Mouse (Mus musculus): ENCODE measurements around the gene Dcaf1. TPM values are rescaled to one million over a fixed set of nuclear protein-coding genes. Genes with fewer than 3 reads are reported as not detected.

Gene Dcaf1
- polyA plus RNA-seq, 1 experiment from 2014 or later = 5.2 TPM

DNA sequence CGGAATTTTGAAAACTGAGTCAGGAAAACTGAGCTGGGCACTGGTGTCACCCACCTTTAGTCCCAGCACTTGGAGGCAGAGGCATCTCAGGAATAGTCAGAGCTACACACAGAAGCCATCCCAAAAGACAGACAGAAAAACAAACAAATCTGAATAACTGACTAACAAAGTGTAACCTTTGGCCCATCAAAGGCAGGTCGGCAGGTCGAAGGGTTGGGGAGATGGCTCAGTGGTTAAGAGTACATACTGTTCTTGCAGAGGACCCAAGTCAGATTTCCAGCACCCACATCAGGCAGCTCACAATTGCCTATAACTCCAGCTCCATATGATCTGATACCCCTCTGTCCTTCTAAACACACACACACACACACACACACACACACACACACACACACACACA lies 36.5 kb upstream of the Dcaf1 start:
- Histone ChIP-seq H3K4me3 (ENCODE audit: low read depth, low read length) (no peak overlapping the region), H3K27me3 (replicated peaks; ENCODE audit: control insufficient read depth, insufficient read depth, low read length) (no peaks in the 10 kb centered on the region), H3K27ac (ENCODE audit: low read depth, low read length) (peak overlapping the region; percentile 28; the same call in 1 of the 2 replicates), H3K9ac (ENCODE audit: low read depth, low read length) (no peak overlapping the region), H3K36me3 (ENCODE audit: control insufficient read depth, insufficient read depth) (no peaks in the 10 kb centered on the region), H3K9me3 (ENCODE audit: control insufficient read depth) (no peaks in the 10 kb centered on the region), H3K4me1 (replicated peaks; ENCODE audit: control insufficient read depth, insufficient read depth, low read length) (peaks cover 3% of the 10 kb centered on the region; the same call in 1 of the 2 replicates), H3K4me2 (replicated peaks; ENCODE audit: low read depth) (peak overlapping the region; percentile 43; the same call in 1 of the 2 replicates)
- TF ChIP-seq CTCF (IDR thresholded peaks at IDR 0.05; ENCODE audit: low read depth) = no peak
- 49% methylated on average over 3 of the region's 3 CpGs for WGBS
- no peak for ATAC-seq

DNA sequence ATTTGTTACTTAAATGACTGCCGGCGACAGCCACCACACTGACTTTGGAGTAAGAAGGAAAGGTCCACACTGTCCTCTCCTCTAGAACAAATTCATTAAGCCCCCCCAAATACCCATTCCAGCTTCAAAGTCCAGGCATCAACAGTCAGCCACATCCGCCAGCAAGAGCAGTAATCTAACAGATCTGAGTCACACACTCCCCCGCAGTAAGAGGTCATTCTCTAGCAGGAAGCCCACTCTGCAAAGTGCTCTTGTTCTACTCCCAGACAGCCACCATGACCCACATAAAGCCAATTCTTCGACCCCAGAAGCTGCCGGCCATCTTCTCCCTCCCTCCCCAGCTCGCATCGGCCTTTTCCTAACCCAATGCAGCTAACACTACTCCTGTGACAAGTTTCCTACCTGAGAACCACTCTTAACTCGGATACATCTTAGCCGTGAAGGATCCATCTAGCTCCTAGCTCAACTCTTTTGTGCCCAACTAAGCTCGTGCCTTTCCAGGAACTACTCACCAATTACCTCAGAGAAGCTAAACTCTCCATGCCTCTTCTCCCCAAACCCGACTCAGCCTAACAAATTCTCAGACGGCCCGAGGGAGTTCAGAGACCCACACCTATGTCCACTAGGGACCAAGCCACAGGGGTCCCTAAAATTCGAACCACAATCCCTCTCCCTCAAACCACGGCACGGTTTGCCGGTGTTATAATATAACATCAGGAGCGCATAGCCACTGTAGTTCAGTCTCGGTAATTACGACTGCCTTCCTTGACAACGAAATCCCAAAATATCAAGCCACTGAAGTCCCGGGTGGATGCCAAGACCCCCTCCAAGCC lies 33.5 kb upstream of the Dcaf1 start:
- ATAC-seq = no peak
- no peak for TF ChIP-seq CTCF (IDR thresholded peaks at IDR 0.05; ENCODE audit: low read depth)
- Histone ChIP-seq H3K4me2 (replicated peaks; ENCODE audit: low read depth) (peak overlapping the region; percentile 76), H3K4me3 (ENCODE audit: low read depth, low read length) (peak overlapping the region; percentile 99), H3K27me3 (replicated peaks; ENCODE audit: control insufficient read depth, insufficient read depth, low read length) (no peaks in the 10 kb centered on the region), H3K4me1 (replicated peaks; ENCODE audit: control insufficient read depth, insufficient read depth, low read length) (peaks cover 3% of the 10 kb centered on the region; the same call in 1 of the 2 replicates), H3K27ac (ENCODE audit: low read depth, low read length) (peak overlapping the region; percentile 81), H3K36me3 (ENCODE audit: control insufficient read depth, insufficient read depth) (no peaks in the 10 kb centered on the region), H3K9me3 (ENCODE audit: control insufficient read depth) (no peaks in the 10 kb centered on the region), H3K9ac (ENCODE audit: low read depth, low read length) (peak overlapping the region; percentile 100)
- WGBS = 4% methylated on average over 23 of the region's 23 CpGs

DNA sequence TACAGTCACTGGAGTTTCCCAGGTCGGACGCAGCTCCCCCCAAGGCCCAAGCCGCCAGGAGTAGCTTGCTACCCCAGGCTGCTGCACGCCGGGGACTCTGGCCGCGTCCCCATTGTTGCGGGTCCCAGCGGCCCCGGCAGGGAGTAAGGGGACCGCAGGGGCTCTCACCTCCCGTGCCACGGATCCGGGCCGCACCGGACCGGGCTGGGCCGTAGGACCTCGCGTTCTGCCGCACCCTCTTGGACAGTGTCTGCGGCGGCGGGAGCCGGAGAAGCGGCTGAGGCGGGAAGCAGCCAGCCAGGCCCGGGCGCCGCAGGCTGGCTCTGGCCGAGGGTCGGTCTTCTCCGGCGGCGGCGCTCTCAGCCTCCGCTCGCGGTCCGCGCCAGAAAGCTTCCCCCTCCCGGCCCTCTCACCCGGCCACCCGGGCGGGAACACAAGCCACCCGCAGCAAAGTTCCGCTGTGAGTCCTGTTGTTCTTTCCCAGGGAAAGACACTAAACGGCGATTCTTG lies 32.8 kb upstream of the Dcaf1 start, which contains the start of gene Rad54l2:
TSS of gene Rad54l2 (minus strand) at position 383 of the 510 bp plus-strand sequence.
- peak; percentile 42 for TF ChIP-seq CTCF (IDR thresholded peaks at IDR 0.05; ENCODE audit: low read depth)
- H3K9ac ChIP-seq (ENCODE audit: low read depth, low read length) = peak within 1 kb of the TSS; percentile 100
- no peaks in the 10 kb centered on the region for H3K9me3 ChIP-seq (ENCODE audit: control insufficient read depth)
- peak within 1 kb of the TSS; percentile 99 for H3K4me3 ChIP-seq (ENCODE audit: low read depth, low read length)
- H3K27me3 ChIP-seq (replicated peaks; ENCODE audit: control insufficient read depth, insufficient read depth, low read length) = no peaks in the 10 kb centered on the region
- H3K4me1 ChIP-seq (replicated peaks; ENCODE audit: control insufficient read depth, insufficient read depth, low read length) = peaks cover 3% of the 10 kb centered on the region; the same call in 1 of the 2 replicates
- under 1% methylated on average over 49 of the region's 49 CpGs for WGBS
- H3K4me2 ChIP-seq (replicated peaks; ENCODE audit: low read depth) = peak within 1 kb of the TSS; percentile 76
- ATAC-seq = peak; percentile 78
- no peaks in the 10 kb centered on the region for H3K36me3 ChIP-seq (ENCODE audit: control insufficient read depth, insufficient read depth)
- peak within 1 kb of the TSS; percentile 81 for H3K27ac ChIP-seq (ENCODE audit: low read depth, low read length)

DNA sequence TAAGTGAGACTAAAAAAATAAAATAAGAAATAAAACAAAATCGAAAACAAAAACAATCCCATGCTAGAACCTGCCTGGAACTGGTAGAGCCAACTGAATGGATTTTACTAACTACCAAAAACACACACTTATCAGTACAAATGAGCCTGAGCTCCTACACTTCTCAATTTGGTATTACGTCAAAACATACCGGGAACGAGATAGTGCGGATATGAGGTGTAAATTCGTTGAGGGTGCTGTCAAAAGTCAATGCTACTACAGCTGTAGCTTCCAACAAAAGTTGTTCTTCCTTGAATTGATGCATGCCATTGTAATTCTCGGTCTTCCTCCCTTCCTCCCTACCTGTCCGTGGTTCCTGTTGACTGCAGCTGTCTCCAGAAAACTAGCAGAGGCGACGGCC lies 32.3 kb upstream of the Dcaf1 start:
- H3K27me3 ChIP-seq (replicated peaks; ENCODE audit: control insufficient read depth, insufficient read depth, low read length) = no peaks in the 10 kb centered on the region
- peak overlapping the region; percentile 81 for H3K27ac ChIP-seq (ENCODE audit: low read depth, low read length)
- no peak for TF ChIP-seq CTCF (IDR thresholded peaks at IDR 0.05; ENCODE audit: low read depth)
- WGBS = 6% methylated on average over 10 of the region's 10 CpGs
- peak overlapping the region; percentile 99 for H3K4me3 ChIP-seq (ENCODE audit: low read depth, low read length)
- H3K4me1 ChIP-seq (replicated peaks; ENCODE audit: control insufficient read depth, insufficient read depth, low read length) = peaks cover 3% of the 10 kb centered on the region; the same call in 1 of the 2 replicates
- peak overlapping the region; percentile 100 for H3K9ac ChIP-seq (ENCODE audit: low read depth, low read length)
- no peak for ATAC-seq
- no peaks in the 10 kb centered on the region for H3K36me3 ChIP-seq (ENCODE audit: control insufficient read depth, insufficient read depth)
- no peaks in the 10 kb centered on the region for H3K9me3 ChIP-seq (ENCODE audit: control insufficient read depth)
- H3K4me2 ChIP-seq (replicated peaks; ENCODE audit: low read depth) = peak overlapping the region; percentile 76

DNA sequence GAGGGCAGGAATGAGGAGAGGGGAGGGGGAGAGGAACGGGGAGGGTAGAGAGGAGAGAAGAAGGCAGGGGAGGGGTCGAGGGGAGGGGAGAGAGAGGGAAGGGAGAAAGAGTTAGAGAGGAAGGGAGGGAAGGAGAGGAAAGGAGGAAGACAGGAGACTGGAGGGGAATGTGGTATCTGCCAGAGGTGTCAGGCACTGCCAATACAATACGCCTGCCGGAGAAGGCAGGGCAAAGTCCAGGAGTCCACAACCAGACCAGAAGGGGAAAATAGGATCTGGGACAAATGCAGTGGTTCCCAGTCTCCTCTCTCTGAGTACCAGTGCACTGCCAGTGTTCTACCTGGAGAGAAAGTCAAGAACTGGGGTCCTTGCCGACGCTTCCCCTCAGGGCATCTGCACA lies 30.8 kb upstream of the Dcaf1 start:
- Histone ChIP-seq H3K36me3 (ENCODE audit: control insufficient read depth, insufficient read depth) (no peaks in the 10 kb centered on the region), H3K4me2 (replicated peaks; ENCODE audit: low read depth) (peak overlapping the region; percentile 37), H3K27me3 (replicated peaks; ENCODE audit: control insufficient read depth, insufficient read depth, low read length) (no peaks in the 10 kb centered on the region), H3K4me1 (replicated peaks; ENCODE audit: control insufficient read depth, insufficient read depth, low read length) (peaks cover 3% of the 10 kb centered on the region; the same call in 1 of the 2 replicates), H3K4me3 (ENCODE audit: low read depth, low read length) (no peak overlapping the region), H3K9me3 (ENCODE audit: control insufficient read depth) (no peaks in the 10 kb centered on the region), H3K9ac (ENCODE audit: low read depth, low read length) (no peak overlapping the region), H3K27ac (ENCODE audit: low read depth, low read length) (peak overlapping the region; percentile 42)
- ATAC-seq = peak; percentile 81
- WGBS = 42% methylated on average over 6 of the region's 6 CpGs
- no peak for TF ChIP-seq CTCF (IDR thresholded peaks at IDR 0.05; ENCODE audit: low read depth)

DNA sequence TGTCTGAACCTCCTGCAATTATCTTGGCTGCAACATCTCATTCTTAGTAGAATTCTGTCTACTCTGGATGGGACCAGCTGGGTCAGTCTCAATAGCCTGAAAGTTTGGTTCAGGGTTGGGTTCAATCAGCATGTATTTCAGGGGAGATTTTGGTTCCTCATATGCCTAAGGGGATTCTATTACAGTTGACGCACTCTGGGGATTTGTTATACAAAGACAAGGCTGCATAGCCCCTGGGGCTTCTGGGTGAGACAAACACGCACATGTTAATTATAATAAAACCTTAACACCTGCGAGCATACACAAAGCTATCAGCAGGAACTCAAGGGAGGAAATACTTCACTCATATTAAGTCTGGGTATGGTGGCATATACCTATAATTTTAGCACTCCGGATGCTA lies 15.2 kb upstream of the Dcaf1 start:
- no peaks in the 10 kb centered on the region for H3K27me3 ChIP-seq (replicated peaks; ENCODE audit: control insufficient read depth, insufficient read depth, low read length)
- no peak overlapping the region for H3K4me3 ChIP-seq (ENCODE audit: low read depth, low read length)
- TF ChIP-seq CTCF (IDR thresholded peaks at IDR 0.05; ENCODE audit: low read depth) = no peak
- no peak overlapping the region for H3K9ac ChIP-seq (ENCODE audit: low read depth, low read length)
- no peak overlapping the region for H3K27ac ChIP-seq (ENCODE audit: low read depth, low read length)
- H3K36me3 ChIP-seq (ENCODE audit: control insufficient read depth, insufficient read depth) = no peaks in the 10 kb centered on the region
- no peaks in the 10 kb centered on the region for H3K4me1 ChIP-seq (replicated peaks; ENCODE audit: control insufficient read depth, insufficient read depth, low read length)
- no peak for ATAC-seq
- whole genome bisulfite sequencing = 80% methylated on average over 4 of the region's 4 CpGs
- no peak overlapping the region for H3K4me2 ChIP-seq (replicated peaks; ENCODE audit: low read depth)
- no peaks in the 10 kb centered on the region for H3K9me3 ChIP-seq (ENCODE audit: control insufficient read depth)

All from intestine, postnatal 0 days (tissue).